Mouse (Mus musculus): Measurements from ENCODE around the gene Frmpd2. TPM values are rescaled to one million over a fixed set of nuclear protein-coding genes. Genes with fewer than 3 reads are reported as not detected.

Gene Frmpd2
- polyA plus RNA-seq, 1 experiment from 2014 or later: not detected

DNA sequence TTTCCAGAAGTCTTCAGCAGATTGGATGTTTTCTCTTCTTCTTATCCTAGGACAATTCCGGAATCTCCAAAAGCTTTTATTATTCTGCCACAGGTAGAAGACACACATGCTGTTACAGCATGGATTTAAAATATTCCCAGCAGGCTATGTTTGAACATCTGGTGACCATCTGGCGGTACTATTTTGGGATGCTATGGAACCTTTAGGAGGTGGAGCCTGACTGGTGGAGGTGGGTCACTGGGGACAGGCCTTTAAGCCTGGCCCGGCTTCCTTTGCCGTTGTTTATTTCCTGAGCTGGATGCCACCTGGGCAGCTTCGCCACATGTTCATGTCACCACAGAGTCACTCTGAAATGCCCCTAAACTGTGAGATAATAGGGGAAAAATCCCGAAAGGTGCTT lies 3.7 kb upstream of the Frmpd2 start:
- H3K4me3 ChIP-seq: no peak overlapping the region
- H3K27ac ChIP-seq: no peak overlapping the region
- H3K4me2 ChIP-seq: no peak overlapping the region
- no peak for ATAC-seq (ENCODE audit: insufficient number of reproducible peaks, insufficient read depth, low FRiP score, low TSS enrichment, low read depth)
- H3K9ac ChIP-seq: no peak overlapping the region
- no peaks in the 10 kb centered on the region for H3K27me3 ChIP-seq
- no peaks in the 10 kb centered on the region for H3K36me3 ChIP-seq
- H3K4me1 ChIP-seq: peaks cover 19% of the 10 kb centered on the region
- H3K9me3 ChIP-seq: no peaks in the 10 kb centered on the region
- WGBS: 28% methylated on average over 6 of the region's 6 CpGs

GRCm38 (mm10) chr14:33474461-33474860 lies 3.0 kb downstream of the Frmpd2 start:
- Histone ChIP-seq H3K4me1 (peaks cover 8% of the 10 kb centered on the region; the same call in 1 of the 2 replicates), H3K36me3 (no peaks in the 10 kb centered on the region), H3K4me3 (no peak overlapping the region), H3K9ac (no peak overlapping the region), H3K4me2 (no peak overlapping the region), H3K27ac (no peak overlapping the region), H3K9me3 (no peaks in the 10 kb centered on the region), H3K27me3 (no peaks in the 10 kb centered on the region)
- no peak for ATAC-seq (ENCODE audit: insufficient number of reproducible peaks, insufficient read depth, low FRiP score, low TSS enrichment, low read depth)
- WGBS: 74% methylated on average over 2 of the region's 2 CpGs

DNA sequence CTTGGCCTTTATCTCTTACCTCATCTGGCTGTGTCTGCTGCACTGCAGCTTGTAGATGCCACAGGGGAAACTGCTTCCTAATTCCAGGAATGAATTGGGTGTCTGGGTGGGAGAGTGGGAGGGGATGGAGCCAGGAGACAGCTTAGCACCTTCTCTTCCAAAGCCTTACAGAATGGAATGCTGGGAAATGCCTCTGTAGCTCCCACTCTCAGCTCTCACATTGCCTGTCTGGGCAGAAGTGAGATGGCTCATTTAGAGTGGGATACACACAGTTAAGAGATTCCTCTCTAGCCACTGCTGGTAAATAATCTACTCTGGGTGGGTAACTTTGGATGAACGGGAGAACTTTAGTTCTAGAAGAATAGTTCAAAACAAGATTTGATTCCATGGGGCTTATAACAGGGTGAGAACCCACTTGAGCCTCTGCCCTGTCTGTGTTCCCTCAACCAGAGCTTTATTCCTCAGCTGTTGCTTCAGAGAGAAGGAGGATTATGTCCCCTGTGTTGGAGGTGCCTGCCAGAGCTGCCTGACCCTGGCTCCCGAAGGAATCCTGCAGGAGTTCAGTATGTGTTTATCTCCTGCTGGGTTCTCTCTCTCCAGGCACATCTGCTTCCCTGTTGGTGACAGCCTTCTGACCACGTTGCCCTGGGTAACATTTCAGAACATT lies 4.7 kb downstream of the Frmpd2 start:
- ATAC-seq (ENCODE audit: insufficient number of reproducible peaks, insufficient read depth, low FRiP score, low TSS enrichment, low read depth): no peak
- no peak overlapping the region for H3K4me3 ChIP-seq
- H3K27me3 ChIP-seq: no peaks in the 10 kb centered on the region
- H3K27ac ChIP-seq: no peak overlapping the region
- H3K4me2 ChIP-seq: no peak overlapping the region
- H3K4me1 ChIP-seq: peaks cover 8% of the 10 kb centered on the region; the same call in 1 of the 2 replicates
- H3K9me3 ChIP-seq: no peaks in the 10 kb centered on the region
- H3K9ac ChIP-seq: no peak overlapping the region
- H3K36me3 ChIP-seq: no peaks in the 10 kb centered on the region
- WGBS: 16% methylated on average over 3 of the region's 3 CpGs

- H3K9me3 ChIP-seq: no peaks in the 10 kb centered on the region
- WGBS: 11% methylated on average over 3 of the region's 3 CpGs
- no peaks in the 10 kb centered on the region for H3K36me3 ChIP-seq
- peaks cover 3% of the 10 kb centered on the region for H3K4me1 ChIP-seq
- H3K4me3 ChIP-seq: no peak overlapping the region
- no peak overlapping the region for H3K9ac ChIP-seq
- no peak for ATAC-seq (ENCODE audit: insufficient number of reproducible peaks, insufficient read depth, low FRiP score, low TSS enrichment, low read depth)
- no peak overlapping the region for H3K4me2 ChIP-seq
- H3K27me3 ChIP-seq: no peaks in the 10 kb centered on the region
- H3K27ac ChIP-seq: no peak overlapping the region
Observed at GRCm38 (mm10) chr14:33481991-33482390, 10.5 kb downstream of the Frmpd2 start.

GRCm38 (mm10) chr14:33487805-33488550 lies 16.5 kb downstream of the Frmpd2 start:
- H3K27me3 ChIP-seq: no peaks in the 10 kb centered on the region
- no peaks in the 10 kb centered on the region for H3K36me3 ChIP-seq
- no peak overlapping the region for H3K27ac ChIP-seq
- WGBS: 61% methylated on average over 15 of the region's 15 CpGs
- no peak overlapping the region for H3K9ac ChIP-seq
- H3K4me3 ChIP-seq: no peak overlapping the region
- no peak overlapping the region for H3K4me2 ChIP-seq
- peaks cover 11% of the 10 kb centered on the region for H3K4me1 ChIP-seq
- no peaks in the 10 kb centered on the region for H3K9me3 ChIP-seq
- no peak for ATAC-seq (ENCODE audit: insufficient number of reproducible peaks, insufficient read depth, low FRiP score, low TSS enrichment, low read depth)

- no peak overlapping the region for H3K4me3 ChIP-seq
- WGBS: 50% methylated on average over 4 of the region's 4 CpGs
- ATAC-seq (ENCODE audit: insufficient number of reproducible peaks, insufficient read depth, low FRiP score, low TSS enrichment, low read depth): no peak
- no peak overlapping the region for H3K4me2 ChIP-seq
- no peaks in the 10 kb centered on the region for H3K36me3 ChIP-seq
- H3K27me3 ChIP-seq: no peaks in the 10 kb centered on the region
- H3K9ac ChIP-seq: no peak overlapping the region
- no peak overlapping the region for H3K27ac ChIP-seq
- no peaks in the 10 kb centered on the region; the same call in 1 of the 2 replicates for H3K4me1 ChIP-seq
- H3K9me3 ChIP-seq: no peaks in the 10 kb centered on the region
Observed at GRCm38 (mm10) chr14:33495226-33495625, 23.7 kb downstream of the Frmpd2 start.

DNA sequence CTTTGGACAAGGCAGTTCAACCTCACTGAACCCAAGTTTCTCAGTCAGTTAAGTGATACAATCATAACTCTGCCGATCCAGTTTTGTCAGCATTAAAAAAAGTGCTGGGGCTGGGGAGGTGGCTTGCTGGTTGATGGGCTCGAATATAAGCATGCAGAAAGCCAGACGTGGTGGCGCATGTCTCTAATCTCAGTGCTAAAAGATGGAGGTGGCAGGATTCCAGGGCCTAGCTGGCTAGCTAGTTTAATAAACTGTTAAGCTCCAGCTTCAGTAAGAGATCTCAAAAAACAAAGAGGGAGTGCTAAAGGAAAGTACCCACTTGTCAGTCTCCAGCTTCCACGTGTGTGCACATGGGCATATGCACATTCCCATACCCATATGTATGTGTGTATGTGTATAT lies 25.9 kb downstream of the Frmpd2 start:
- no peak overlapping the region for H3K4me3 ChIP-seq
- H3K9ac ChIP-seq: no peak overlapping the region
- no peak overlapping the region for H3K4me2 ChIP-seq
- no peaks in the 10 kb centered on the region for H3K9me3 ChIP-seq
- no peak for ATAC-seq (ENCODE audit: insufficient number of reproducible peaks, insufficient read depth, low FRiP score, low TSS enrichment, low read depth)
- no peaks in the 10 kb centered on the region for H3K27me3 ChIP-seq
- H3K27ac ChIP-seq: no peak overlapping the region
- H3K4me1 ChIP-seq: peaks cover 4% of the 10 kb centered on the region
- 65% methylated on average over 5 of the region's 5 CpGs for WGBS
- H3K36me3 ChIP-seq: no peaks in the 10 kb centered on the region

DNA sequence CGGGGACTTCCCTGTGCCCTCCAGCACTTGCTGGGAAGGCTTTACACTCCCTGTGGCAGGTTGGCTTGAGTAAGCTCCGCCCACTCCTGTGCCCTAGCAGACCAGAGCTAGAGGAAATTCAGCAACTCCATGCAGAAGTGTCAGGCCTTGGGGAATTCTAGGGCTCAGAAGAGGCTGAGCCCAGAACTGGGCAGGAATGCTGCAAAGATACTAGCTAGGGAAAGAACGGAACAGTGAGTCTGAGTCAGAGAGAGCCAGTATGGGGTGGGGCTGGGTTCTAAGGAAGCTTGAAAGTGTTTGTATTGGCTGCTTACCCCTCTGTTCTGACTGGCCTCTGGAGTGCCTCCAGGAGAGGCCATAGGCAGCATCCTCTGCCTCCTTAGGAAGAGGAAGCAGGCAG lies 27.4 kb downstream of the Frmpd2 start:
- WGBS: 64% methylated on average over 3 of the region's 3 CpGs
- ATAC-seq (ENCODE audit: insufficient number of reproducible peaks, insufficient read depth, low FRiP score, low TSS enrichment, low read depth): no peak

GRCm38 (mm10) chr14:33500631-33501030 lies 29.1 kb downstream of the Frmpd2 start:
- Histone ChIP-seq H3K27ac (no peak overlapping the region), H3K9me3 (no peaks in the 10 kb centered on the region), H3K4me3 (no peak overlapping the region), H3K4me2 (no peak overlapping the region), H3K4me1 (peaks cover 4% of the 10 kb centered on the region), H3K9ac (no peak overlapping the region), H3K36me3 (no peaks in the 10 kb centered on the region), H3K27me3 (no peaks in the 10 kb centered on the region)
- ATAC-seq (ENCODE audit: insufficient number of reproducible peaks, insufficient read depth, low FRiP score, low TSS enrichment, low read depth): no peak
- WGBS: 45% methylated on average over 10 of the region's 10 CpGs

More for the DNA sequence above, 27.4 kb downstream of the Frmpd2 start:
- no peak overlapping the region for H3K9ac ChIP-seq
- no peak overlapping the region for H3K4me3 ChIP-seq
- H3K4me2 ChIP-seq: no peak overlapping the region
- no peaks in the 10 kb centered on the region for H3K27me3 ChIP-seq
- no peaks in the 10 kb centered on the region for H3K9me3 ChIP-seq
- H3K27ac ChIP-seq: no peak overlapping the region
- peaks cover 4% of the 10 kb centered on the region for H3K4me1 ChIP-seq
- no peaks in the 10 kb centered on the region for H3K36me3 ChIP-seq

DNA sequence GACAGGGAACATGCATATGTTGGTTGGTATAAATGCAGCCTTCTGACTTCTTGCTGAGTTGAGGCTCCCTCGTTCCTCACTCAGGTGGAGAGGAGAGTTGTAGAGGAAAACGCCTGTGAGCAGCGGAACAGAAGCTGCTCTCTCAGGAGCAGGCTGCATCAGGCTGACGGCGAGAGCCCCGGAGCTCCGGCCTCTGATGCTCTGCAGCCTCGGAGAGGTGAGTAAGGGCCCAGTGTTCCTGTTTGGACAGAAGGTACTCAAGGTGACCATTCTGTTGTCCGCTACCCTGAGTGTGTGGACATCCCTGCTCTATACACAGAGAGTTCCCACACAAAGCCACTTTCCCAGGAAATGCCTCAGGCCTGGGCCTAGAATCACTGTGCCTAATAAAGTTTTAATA lies 31.8 kb downstream of the Frmpd2 start:
- Histone ChIP-seq H3K27me3 (no peaks in the 10 kb centered on the region), H3K4me1 (peaks cover 4% of the 10 kb centered on the region), H3K4me2 (no peak overlapping the region), H3K9ac (no peak overlapping the region), H3K9me3 (no peaks in the 10 kb centered on the region), H3K4me3 (no peak overlapping the region), H3K27ac (no peak overlapping the region), H3K36me3 (no peaks in the 10 kb centered on the region)
- WGBS: 79% methylated on average over 9 of the region's 9 CpGs
- no peak for ATAC-seq (ENCODE audit: insufficient number of reproducible peaks, insufficient read depth, low FRiP score, low TSS enrichment, low read depth)

GRCm38 (mm10) chr14:33506696-33507095 lies 35.2 kb downstream of the Frmpd2 start:
- Histone ChIP-seq H3K27ac (no peak overlapping the region), H3K36me3 (no peaks in the 10 kb centered on the region), H3K9ac (no peak overlapping the region), H3K4me1 (no peaks in the 10 kb centered on the region), H3K27me3 (no peaks in the 10 kb centered on the region), H3K9me3 (no peaks in the 10 kb centered on the region), H3K4me3 (no peak overlapping the region), H3K4me2 (no peak overlapping the region)
- ATAC-seq (ENCODE audit: insufficient number of reproducible peaks, insufficient read depth, low FRiP score, low TSS enrichment, low read depth): no peak
- WGBS: 61% methylated on average over 4 of the region's 4 CpGs

DNA sequence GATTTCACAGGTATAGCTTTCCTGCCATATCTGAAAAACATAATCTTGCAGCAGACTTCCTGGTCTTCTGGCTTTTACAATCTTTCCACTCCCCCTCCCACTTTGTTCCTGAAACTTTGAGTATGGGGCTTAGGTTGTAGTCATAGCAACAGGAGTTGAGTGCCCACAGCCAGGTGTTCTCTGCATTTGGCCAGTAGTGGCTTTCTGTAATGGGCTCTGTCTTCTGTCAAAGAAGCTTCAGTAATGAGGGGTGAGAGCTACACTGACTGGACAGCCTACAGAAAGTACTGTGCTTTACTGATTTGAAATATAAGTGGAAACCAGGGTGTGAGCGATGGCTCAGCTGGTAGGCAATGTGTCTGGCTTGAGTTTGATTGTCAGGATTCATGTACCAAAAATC lies 37.2 kb downstream of the Frmpd2 start:
- no peak for ATAC-seq (ENCODE audit: insufficient number of reproducible peaks, insufficient read depth, low FRiP score, low TSS enrichment, low read depth)
- no peak overlapping the region for H3K4me2 ChIP-seq

More for the DNA sequence above, 37.2 kb downstream of the Frmpd2 start:
- H3K27ac ChIP-seq: no peak overlapping the region
- no peaks in the 10 kb centered on the region for H3K36me3 ChIP-seq
- no peak overlapping the region for H3K4me3 ChIP-seq
- 90% methylated on average over 1 of the region's 1 CpGs for WGBS
- H3K27me3 ChIP-seq: no peaks in the 10 kb centered on the region
- no peaks in the 10 kb centered on the region for H3K9me3 ChIP-seq
- no peaks in the 10 kb centered on the region for H3K4me1 ChIP-seq
- H3K9ac ChIP-seq: no peak overlapping the region

Data from embryonic facial prominence, embryonic 13.5 days (tissue).